Mouse (Mus musculus) left cerebral cortex, postnatal 14 days (tissue): ENCODE measurements around the gene Gpr15. TPM values are rescaled to one million over a fixed set of nuclear protein-coding genes. Genes with fewer than 3 reads are reported as not detected.

Experiments used
- DNase-seq, 2 experiments: peaks; one replicate each; pipeline ENCODE4 v3.0.0; 2021 to 2022; ENCODE audit warnings: low spot score in 2 of 2, mixed read lengths in 1 of 2
- intact Hi-C: fragments of 180-260 bp; cut with DNase I; formaldehyde crosslinking; loops from one replicate; pipeline ENCODE4 v1.15.1; 2025
- microRNA-seq, 2 experiments: library from miRNA; unstranded; fragments of <30 nt; microRNA quantifications; one replicate each; pipeline ENCODE4 v1.2.0; 2022
- total RNA-seq, 2 experiments: library from RNA; stranded (reverse); gene quantifications; 2 replicates each; pipeline ENCODE4 v1.2.3; 2021

The Gpr15 gene
- total RNA-seq, 2 experiments from 2014 or later = not detected

DNA sequence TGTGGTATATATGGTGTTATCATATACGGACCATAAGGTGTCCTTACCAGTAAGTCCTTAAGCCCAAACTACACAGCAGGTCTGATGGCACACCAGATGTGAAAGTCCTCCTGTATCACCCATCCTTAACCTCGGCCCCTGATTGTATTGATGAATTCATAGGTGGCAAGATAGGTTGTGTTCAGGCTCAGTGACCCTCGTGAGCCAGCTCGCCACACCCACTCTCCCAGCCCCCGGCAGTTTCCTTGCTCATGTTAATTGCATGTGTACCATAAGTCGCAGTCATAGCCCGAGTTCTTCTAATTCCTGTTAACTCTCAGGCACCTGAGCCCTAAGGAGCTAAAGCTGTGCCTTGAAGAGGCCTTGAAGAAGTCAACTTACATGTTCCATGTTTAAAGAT lies 42.7 kb downstream of the Gpr15 start:
- DNase-seq = no peak
- intact Hi-C loops = loop anchor here (5.0 kb wide), 1 partner anchor 726 kb away; no protein-coding TSS in a partner anchor

DNA sequence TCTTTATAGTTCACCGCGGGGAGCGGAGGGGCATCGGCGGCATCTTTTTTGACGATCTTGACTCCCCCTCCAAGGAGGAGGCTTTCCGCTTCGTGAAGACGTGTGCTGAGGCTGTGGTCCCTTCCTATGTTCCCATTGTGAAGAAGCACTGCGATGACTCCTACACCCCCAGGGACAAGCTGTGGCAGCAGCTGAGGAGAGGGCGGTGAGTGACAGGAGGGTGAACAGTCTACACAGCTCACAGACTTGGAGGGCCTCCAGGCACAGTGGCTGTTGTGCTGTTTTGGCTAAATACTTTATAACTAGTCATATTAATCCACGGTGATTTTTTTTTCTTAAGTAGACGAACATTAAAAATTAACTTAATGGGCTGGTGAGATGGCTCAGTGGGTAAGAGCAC lies 43.6 kb downstream of the Gpr15 start:
- DNase-seq = no peak
- intact Hi-C loops = loop anchor here (5.0 kb wide), 1 partner anchor 727 kb away; no protein-coding TSS in a partner anchor

DNA sequence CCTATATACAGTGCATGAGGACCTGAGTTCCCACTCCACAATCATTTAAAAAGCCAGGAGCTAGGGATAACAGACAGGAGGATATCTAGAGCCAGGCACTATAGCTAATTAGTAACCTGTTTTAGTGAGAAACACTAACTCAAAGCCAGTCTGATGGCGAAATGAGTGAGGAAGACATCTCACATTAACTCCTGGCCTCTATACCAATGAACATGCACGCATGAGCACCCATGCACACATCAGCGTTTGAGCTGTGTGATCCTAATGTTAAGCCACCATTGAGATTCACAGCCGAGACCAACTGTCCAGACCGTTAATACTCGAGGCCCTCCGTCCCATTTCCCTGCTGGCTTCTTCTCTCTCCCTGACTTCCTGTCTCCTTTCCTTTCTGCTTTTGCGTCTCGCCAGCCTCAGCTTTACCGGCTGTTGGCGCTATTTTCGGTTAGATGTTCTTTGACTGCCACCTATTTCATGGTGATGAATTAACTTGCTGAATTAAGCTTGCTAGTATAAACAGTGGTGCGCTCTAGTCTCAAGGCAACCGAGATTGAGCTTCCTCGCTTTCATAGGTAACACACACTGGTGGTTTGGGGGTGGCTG lies 45.0 kb downstream of the Gpr15 start:
- no peak for DNase-seq
- intact Hi-C loops = no loop called here

DNA sequence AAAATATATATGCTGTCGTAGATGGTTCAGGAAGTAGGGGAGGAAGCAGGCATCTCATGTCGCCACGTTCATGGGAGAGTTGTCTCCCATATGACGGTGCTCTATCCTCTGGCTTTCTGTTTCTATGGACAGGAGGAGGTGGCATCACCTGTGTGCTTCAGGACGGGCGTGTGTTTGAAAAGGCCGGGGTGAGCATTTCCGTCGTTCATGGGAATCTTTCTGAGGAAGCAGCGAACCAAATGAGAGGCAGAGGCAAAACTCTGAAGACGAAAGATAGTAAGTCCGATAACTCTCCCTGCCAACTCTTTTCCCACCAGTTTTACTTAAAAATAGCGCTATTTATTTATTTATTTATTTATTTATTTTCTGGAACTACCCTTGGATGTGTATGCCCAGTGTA lies 46.5 kb downstream of the Gpr15 start:
- DNase-seq = no peak
- intact Hi-C loops = no loop called here

DNA sequence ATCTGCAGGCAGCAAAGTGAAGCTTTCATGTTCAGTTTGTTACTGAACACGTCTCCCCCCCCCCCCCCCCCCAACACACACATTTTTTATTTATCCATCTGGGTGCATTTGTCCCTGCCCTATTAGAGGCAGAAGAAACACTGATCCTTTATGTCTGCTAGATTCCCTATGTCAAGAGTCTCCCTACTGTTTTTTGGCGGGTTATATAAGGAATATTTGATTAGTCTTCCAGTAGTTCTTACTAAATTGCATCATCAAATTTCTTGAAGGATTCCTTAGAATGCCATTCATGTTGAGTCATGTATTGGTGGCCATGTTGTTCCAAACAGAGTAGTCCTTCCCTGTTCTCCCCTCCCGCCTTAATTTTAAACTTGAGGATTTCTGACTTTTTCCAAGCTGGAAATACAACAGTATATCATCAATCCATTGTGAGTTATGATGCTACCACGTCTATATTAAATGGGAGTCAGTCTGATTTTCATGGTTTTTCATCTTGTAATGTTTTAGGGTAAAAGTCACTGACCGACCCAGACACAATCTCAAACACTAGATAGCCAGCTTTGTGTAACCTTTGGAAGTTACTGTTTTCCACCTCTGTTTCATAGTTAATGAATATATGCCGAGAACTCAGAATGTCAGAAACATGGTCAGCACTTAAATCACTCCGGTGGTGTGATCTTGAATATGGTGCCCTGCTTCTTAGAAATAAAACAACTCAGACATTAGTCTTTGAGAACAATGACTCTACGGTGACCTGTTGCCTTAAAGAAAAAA lies 47.5 kb downstream of the Gpr15 start:
- DNase-seq = no peak
- intact Hi-C loops = loop anchor here (2.0 kb wide), 1 partner anchor 57 kb away; no protein-coding TSS in a partner anchor

DNA sequence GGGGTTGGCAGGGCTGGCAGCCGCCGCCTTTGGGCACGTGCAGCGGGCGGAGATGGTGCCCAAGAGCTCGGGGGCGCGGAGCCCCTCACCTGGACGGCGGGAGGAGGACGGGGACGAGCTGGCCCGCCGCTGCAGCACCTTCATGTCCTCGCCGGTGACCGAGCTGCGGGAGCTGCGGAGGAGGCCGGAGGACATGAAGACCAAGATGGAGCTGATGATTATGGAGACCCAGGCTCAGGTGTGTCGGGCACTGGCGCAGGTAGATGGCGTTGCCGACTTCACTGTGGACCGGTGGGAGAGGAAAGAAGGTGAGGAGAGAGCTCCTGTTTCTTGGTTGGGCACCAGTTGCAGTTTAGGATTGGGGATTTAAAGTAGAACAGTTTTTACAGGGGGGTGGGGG lies 48.2 kb downstream of the Gpr15 start:
- intact Hi-C loops = loop anchor here (2.0 kb wide), 1 partner anchor 58 kb away; no protein-coding TSS in a partner anchor
- DNase-seq = no peak

DNA sequence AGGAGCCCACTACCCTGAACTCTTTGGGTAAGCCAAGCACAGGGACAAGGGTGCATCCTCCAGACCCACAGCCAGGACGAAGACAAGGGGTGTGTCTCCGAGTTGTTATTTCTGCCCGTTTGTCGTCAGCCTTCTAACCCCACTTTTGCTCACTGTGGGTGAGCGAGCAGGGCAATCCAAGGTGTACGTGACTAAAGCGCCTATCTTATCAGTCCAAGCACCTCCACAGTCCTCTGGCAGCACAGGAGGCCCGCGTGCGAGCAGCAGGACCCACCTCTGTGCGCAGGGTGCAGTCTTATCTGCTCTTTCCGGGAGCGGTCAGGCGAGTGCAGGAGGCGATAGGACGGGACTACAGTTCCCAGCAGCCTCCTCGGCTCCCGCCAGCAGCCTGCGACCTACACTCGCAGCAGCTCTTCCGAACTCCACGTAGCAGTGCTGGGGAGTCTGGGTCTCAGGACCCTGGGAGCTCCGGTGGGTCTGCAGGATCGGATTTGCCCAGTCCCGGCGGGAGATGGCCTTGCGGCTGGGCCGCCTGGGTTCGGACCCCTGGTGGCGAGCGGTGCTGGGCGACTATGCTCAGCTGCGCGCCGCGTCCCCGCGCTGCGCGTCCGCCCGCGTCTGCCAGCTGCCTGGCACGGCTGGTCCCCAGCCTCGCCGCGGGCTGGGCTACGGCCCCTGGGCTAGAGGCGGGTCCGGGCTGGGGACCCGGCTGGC lies 48.8 kb downstream of the Gpr15 start, which contains the start of gene Cpox:
TSS of gene Cpox (plus strand) at position 376 of the 714 bp plus-strand sequence.
- intact Hi-C loops = loop anchor here (2.0 to 10.0 kb wide), 3 partner anchors 59 to 375 kb away; no protein-coding TSS in a partner anchor
- DNase-seq = peak; percentile 68 to 76

DNA sequence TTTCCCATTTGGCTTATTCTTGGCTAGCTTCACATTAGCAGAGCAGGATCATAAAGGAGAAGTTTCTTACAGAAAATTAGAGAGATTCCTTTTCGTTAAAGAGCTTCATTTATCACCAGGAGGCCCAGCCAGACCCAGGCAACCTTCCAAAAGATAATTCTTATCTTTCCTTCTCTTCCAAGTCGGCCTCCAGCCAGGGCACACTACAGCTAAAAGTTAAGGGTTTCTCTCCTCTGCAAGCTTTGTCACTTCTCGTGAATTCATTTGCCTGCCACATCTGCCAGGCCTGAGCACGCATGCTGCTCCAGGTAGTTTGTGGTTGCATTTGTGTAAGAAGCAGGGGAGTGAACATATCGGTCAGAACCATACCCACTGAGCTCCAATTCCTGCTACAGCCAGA lies 49.6 kb downstream of the Gpr15 start:
- intact Hi-C loops = loop anchor here (10.0 kb wide), 2 partner anchors 214 to 374 kb away; no protein-coding TSS in a partner anchor
- DNase-seq = no peak

DNA sequence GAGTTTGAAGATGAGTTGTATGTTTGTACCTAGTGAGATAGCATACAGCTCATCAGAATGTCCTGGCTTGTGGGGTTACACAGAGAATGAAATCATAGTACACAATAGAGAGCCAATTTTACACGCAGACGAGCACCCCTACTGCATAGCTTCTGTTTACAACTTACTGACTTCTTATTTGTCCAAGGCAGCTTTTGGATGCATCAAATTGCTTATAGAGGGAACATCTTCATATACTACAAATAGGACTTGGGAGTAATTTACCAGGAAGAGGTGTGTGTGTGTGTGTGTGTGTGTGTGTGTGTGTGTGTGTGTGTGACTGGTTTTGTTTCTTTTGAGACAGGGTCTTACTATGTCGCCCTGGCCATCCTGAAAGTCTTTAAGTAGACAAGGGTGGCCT lies 50.3 kb downstream of the Gpr15 start:
- no peak for DNase-seq
- intact Hi-C loops = loop anchor here (10.0 kb wide), 2 partner anchors 214 to 374 kb away; no protein-coding TSS in a partner anchor

Small RNA genes within 50 kb of the gene (microRNA-seq; reads per million reads assigned to microRNA genes)
- 0 reads per million in 2 experiments for gene Gm27564

Other genes starting within 250 kb of the Gpr15 start
- 10 to 100 TPM; 25.1 to 27.2 TPM for gene St3gal6, start 194.8 kb downstream of the Gpr15 start, total RNA-seq
- not detected for gene Gm813, start 102.1 kb downstream of the Gpr15 start, total RNA-seq
- not detected for gene E330017A01Rik, start 80.3 kb downstream of the Gpr15 start, total RNA-seq
- gene Cpox, start 48.8 kb downstream of the Gpr15 start, total RNA-seq = 10 to 100 TPM; 33.7 to 35.5 TPM
- 100 to 1,000 TPM; 108 to 121 TPM for gene Cldnd1, start 8.8 kb upstream of the Gpr15 start, total RNA-seq
- gene Olfr172, start 44.1 kb upstream of the Gpr15 start, total RNA-seq = not detected
- not detected for gene Olfr173, start 81.2 kb upstream of the Gpr15 start, total RNA-seq
- not detected for gene Olfr175-ps1, start 107.7 kb upstream of the Gpr15 start, total RNA-seq
- gene Olfr177, start 155.7 kb upstream of the Gpr15 start, total RNA-seq = not detected
- not detected for gene Olfr178, start 173.0 kb upstream of the Gpr15 start, total RNA-seq
- gene Olfr181, start 209.7 kb upstream of the Gpr15 start, total RNA-seq = not detected
- not detected for gene Olfr180, start 210.3 kb upstream of the Gpr15 start, total RNA-seq